Mouse (Mus musculus) forebrain, embryonic 16.5 days (tissue): ENCODE data around the gene Tcirg1. TPM values are rescaled to one million over a fixed set of nuclear protein-coding genes. Genes with fewer than 3 reads are reported as not detected.

Experiments
- ATAC-seq: fragments of 200-750 bp; cut with Nextera tagmentation; 2 replicates; pipeline ENCODE4 v1.8.0; 2017; ENCODE audit warnings: mild to moderate bottlenecking, moderate library complexity
- H3K27ac ChIP-seq: fragments of 300-500 bp; sonication (generic); 2 replicates; pipeline ENCODE4 v1.5.1; 2014; ENCODE audit warnings: low read length, control low read depth
- H3K27me3 ChIP-seq: fragments of 300-500 bp; sonication (generic); replicated peaks from 2 replicates; pipeline ENCODE4 v1.6.1; 2014; ENCODE audit warnings: low read length; ENCODE audit not compliant: control insufficient read depth, insufficient read depth
- H3K36me3 ChIP-seq: fragments of 300-500 bp; sonication (generic); 2 replicates; pipeline ENCODE4 v1.6.1; 2014; ENCODE audit not compliant: control insufficient read depth, insufficient read depth
- H3K4me1 ChIP-seq: fragments of 300-500 bp; sonication (generic); replicated peaks from 2 replicates; pipeline ENCODE4 v1.6.1; 2014; ENCODE audit warnings: low read length; ENCODE audit not compliant: control insufficient read depth, insufficient read depth
- H3K4me2 ChIP-seq: fragments of 300-500 bp; sonication (generic); 2 replicates; pipeline ENCODE4 v1.6.1; 2014; ENCODE audit warnings: mild to moderate bottlenecking, low read length, control low read depth
- H3K4me3 ChIP-seq: fragments of 300-500 bp; sonication (generic); replicated peaks from 2 replicates; pipeline ENCODE4 v1.5.1; 2014; ENCODE audit warnings: mild to moderate bottlenecking, low read length, control low read depth
- H3K9ac ChIP-seq: fragments of 300-500 bp; sonication (generic); replicated peaks from 2 replicates; pipeline ENCODE4 v1.6.1; 2014; ENCODE audit warnings: low read depth, low read length, control low read depth
- H3K9me3 ChIP-seq: fragments of 300-500 bp; sonication (generic); 2 replicates; pipeline ENCODE4 v1.6.1; 2016; ENCODE audit warnings: low read length; ENCODE audit not compliant: control insufficient read depth
- WGBS: fragments of 180-500 bp; shearing (Covaris S2); extraction: QIAGEN DNeasy Blood & Tissue Kit; methylation state at CpG from one replicate; pipeline ENCODE4 v1.1.7; 2014; 5-methylcytosine and 5-hydroxymethylcytosine counted together
- polyA plus RNA-seq: library from polyadenylated mRNA; unstranded; fragments of >200 nt; fragmentation: Nextera tagmentation; extraction: Ambion mirVana; gene quantifications from 2 replicates; pipeline ENCODE4 v1.2.1, GENCODE M21; 2015

The Tcirg1 gene
- polyA plus RNA-seq, 1 experiment from 2014 or later, result 11.2 TPM

DNA sequence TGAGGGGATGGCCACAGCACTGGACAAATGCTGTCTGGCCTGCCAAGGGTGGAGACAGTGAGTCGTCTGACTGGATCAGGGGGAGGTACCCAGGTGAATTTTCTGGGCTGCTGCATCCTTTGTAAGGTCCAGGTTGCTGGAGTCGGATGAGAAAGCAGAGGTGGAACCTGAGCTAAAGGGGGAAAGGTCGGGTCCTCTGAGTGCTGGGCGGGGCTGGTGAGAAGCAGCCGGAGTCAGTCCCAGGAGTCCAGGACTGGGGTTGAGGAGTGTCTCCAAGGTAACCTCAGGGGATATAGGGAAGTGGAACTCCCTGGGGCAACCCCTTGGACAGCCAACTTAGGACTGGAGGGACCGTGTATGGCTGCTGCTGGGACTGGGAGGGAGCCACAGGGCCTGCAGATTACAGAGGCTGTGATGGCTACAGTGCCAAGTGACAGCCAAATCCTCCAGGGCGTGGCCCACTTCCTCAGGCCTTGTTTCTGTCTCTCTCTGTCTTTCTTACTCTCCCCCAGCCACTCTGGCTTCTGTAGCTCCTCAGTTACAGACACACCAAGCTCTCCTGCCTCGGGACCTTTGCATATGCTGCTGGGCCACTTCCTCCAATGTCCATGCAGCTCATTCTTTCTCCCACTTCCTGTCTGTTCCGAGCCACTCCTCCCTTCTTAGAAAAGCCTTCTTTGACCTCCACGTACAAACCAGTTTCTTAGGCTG is 15.9 kb upstream of the Tcirg1 start:
- H3K27me3 ChIP-seq, result no peaks in the 10 kb centered on the region
- ATAC-seq, result no peak
- no peaks in the 10 kb centered on the region for H3K9me3 ChIP-seq
- no peak overlapping the region for H3K9ac ChIP-seq
- H3K4me3 ChIP-seq, result no peak overlapping the region
- H3K36me3 ChIP-seq, result no peaks in the 10 kb centered on the region
- no peaks in the 10 kb centered on the region for H3K4me1 ChIP-seq
- H3K4me2 ChIP-seq, result no peak overlapping the region
- WGBS, result 49% methylated on average over 10 of the region's 10 CpGs
- no peak overlapping the region for H3K27ac ChIP-seq

DNA sequence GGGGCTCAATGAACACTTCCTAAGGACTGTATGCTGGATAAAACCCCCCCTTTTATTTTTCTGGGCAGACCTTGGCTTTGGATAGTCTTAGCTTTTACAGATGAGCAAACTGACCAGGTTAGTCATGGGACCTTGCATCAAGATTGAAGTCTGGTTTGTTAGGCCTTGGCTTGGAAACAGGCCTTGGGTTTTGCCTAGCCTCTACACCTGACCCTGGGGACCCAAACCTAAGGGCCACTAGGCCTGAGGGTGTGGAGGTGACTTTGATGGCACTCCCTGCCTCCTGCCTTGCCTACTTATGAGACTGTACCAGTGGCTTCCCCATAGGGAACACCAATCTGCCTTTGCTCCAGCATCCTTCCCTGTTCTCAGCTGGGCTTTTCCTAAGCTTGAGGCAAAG is 13.0 kb upstream of the Tcirg1 start:
- Histone ChIP-seq H3K4me1 (no peaks in the 10 kb centered on the region), H3K9ac (no peak overlapping the region), H3K27ac (no peak overlapping the region), H3K4me3 (no peak overlapping the region), H3K9me3 (no peaks in the 10 kb centered on the region), H3K4me2 (no peak overlapping the region), H3K27me3 (no peaks in the 10 kb centered on the region), H3K36me3 (no peaks in the 10 kb centered on the region)
- ATAC-seq, result no peak

DNA sequence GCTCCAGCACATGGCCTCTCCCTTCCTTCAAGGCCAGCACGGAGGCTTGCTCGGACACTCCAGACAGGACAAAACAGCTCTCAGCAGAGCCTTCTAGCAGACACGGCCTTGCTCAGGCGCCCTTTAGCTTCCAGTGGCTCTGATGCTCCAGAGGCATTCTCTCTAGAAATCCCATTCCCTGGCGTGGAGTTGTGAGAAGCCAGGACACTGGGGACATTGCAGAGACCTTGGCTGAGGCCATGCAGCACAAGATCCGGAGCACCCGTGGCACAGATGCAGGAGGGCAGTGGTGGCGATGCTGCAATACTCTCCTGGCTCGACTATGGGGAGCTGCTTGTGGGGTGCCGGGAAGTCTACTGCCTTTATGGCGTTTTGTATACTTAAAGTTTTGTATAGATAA is 9.8 kb upstream of the Tcirg1 start:
- no peak overlapping the region for H3K9ac ChIP-seq
- WGBS, result 78% methylated on average over 11 of the region's 11 CpGs
- no peak for ATAC-seq
- no peaks in the 10 kb centered on the region for H3K9me3 ChIP-seq
- H3K4me3 ChIP-seq, result no peak overlapping the region
- no peak overlapping the region for H3K27ac ChIP-seq
- H3K36me3 ChIP-seq, result no peaks in the 10 kb centered on the region
- H3K4me2 ChIP-seq, result no peak overlapping the region
- no peaks in the 10 kb centered on the region for H3K27me3 ChIP-seq
- peaks cover 13% of the 10 kb centered on the region for H3K4me1 ChIP-seq

DNA sequence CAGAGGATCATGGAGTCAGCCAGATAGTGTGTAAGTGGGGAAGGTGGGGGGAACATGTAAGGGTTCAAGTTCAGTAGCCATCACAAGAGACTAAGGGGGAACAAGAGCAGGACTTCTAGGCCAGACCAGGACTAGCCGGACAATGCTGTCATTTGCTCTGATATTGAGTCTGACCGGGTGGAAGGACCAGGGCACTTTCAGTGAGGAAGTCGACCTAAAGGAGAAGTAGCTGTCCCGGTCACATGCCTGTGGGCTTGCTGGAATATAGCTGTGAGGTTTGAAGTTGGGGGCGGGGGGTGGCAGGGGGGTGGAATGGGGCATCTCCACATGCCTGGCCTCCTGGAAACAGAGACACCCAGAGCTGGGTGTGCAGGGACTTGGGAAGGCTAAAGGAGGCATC is 7.6 kb upstream of the Tcirg1 start:
- Histone ChIP-seq H3K27ac (no peak overlapping the region), H3K4me1 (peaks cover 16% of the 10 kb centered on the region), H3K9ac (no peak overlapping the region), H3K9me3 (no peaks in the 10 kb centered on the region), H3K27me3 (no peaks in the 10 kb centered on the region), H3K4me2 (no peak overlapping the region), H3K36me3 (no peaks in the 10 kb centered on the region), H3K4me3 (no peak overlapping the region)
- no peak for ATAC-seq
- WGBS, result 94% methylated on average over 5 of the region's 5 CpGs

DNA sequence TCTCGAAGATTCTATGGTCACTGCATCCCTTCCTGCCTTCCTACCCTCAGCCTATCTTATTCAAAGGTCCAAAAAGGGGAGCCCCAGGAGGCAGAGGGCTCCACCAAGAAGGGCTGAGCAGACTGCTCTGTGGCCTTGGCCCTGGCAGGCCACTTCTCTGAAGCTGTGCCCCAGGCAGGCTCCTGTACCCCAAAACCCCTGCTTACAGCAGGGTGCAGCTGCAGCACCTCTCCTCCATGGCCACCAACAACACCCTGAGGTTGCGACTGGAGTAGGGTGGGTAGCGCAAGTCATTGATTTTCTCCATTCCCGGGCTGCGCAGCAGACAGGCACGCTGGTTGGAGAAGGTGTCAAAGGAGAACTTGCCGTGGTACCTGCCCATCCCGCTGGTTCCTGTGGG is 6.8 kb upstream of the Tcirg1 start:
- H3K36me3 ChIP-seq, result no peaks in the 10 kb centered on the region
- peak overlapping the region; percentile 66 for H3K4me2 ChIP-seq
- no peaks in the 10 kb centered on the region for H3K27me3 ChIP-seq
- no peak overlapping the region for H3K27ac ChIP-seq
- H3K4me1 ChIP-seq, result peaks cover 16% of the 10 kb centered on the region
- H3K9me3 ChIP-seq, result no peaks in the 10 kb centered on the region
- ATAC-seq, result no peak
- no peak overlapping the region for H3K9ac ChIP-seq
- WGBS, result 85% methylated on average over 8 of the region's 8 CpGs
- peak overlapping the region; percentile 75 for H3K4me3 ChIP-seq

DNA sequence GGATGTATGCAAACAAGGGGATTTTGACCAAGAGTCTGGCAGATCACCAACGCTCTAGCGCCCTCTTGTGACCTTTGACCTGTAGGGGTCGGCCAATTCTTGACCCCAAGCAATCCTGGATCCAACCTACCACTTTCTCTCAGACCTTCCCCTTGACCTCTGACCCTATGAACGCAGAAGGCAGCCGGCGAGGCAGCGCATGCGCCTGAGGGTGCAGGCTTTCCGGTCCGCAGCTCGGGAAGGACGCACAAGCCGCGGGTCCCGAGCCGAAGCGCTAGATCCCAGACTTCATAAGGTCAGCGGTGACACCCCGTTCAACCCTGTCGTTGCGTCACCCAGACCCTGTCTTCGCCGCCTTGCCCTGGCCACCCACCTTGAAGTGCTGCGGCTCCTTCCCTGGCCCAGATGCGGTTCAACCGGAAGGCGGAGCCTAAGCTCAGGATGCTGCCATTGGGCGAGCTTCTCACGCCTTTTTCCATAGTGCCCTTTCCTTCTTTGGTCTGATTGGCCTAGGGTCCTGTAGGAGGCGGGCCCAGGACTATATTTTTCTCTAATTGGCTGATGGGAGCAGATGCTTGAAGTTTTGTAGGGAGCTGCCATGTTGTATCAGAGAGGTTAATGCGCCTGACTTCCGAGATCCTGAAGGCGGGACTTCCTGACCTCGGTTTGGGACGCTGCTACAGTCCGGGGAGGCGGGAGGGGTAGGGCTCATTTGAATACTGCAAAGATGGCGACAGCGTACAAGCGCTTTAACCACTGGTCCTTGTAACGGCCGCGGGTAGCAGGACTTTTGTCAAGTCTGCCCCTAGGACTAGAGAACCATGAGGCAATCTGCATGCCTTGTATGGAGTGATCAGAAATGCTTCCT is 5.6 kb upstream of the Tcirg1 start, which contains the start of gene Ndufs8:
Gene Ndufs8 (minus strand): TSS at position 438 of the 868 bp plus-strand sequence.
- Histone ChIP-seq H3K9ac (peak within 1 kb of the TSS; percentile 73), H3K27ac (peak within 1 kb of the TSS; percentile 68), H3K4me1 (peaks cover 16% of the 10 kb centered on the region), H3K27me3 (no peaks in the 10 kb centered on the region), H3K9me3 (no peaks in the 10 kb centered on the region), H3K4me2 (peak within 1 kb of the TSS; percentile 66), H3K36me3 (no peaks in the 10 kb centered on the region), H3K4me3 (peak within 1 kb of the TSS; percentile 75)
- under 1% methylated on average over 43 of the region's 43 CpGs for WGBS
- ATAC-seq, result peak; percentile 99

DNA sequence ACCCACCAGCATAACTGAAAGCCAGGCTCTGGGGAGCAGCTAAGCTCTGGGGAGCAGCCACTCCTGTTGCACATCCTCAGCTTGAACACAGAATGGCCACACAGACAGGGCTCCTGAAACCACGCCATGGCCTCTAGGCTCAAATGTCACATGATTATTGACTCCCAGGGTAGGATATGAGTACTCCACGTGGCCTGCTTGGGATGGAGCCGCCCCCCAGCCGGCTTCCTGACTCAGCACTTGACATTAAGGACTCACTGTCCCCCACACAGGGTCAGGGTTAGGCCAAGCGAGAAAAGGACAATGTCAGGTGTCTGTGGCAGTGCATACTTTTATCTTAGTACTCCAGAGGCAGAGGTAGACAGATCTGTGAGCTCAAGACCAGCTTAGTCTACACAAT is 3.3 kb upstream of the Tcirg1 start:
- H3K4me1 ChIP-seq, result peaks cover 24% of the 10 kb centered on the region
- 85% methylated on average over 5 of the region's 5 CpGs for WGBS

DNA sequence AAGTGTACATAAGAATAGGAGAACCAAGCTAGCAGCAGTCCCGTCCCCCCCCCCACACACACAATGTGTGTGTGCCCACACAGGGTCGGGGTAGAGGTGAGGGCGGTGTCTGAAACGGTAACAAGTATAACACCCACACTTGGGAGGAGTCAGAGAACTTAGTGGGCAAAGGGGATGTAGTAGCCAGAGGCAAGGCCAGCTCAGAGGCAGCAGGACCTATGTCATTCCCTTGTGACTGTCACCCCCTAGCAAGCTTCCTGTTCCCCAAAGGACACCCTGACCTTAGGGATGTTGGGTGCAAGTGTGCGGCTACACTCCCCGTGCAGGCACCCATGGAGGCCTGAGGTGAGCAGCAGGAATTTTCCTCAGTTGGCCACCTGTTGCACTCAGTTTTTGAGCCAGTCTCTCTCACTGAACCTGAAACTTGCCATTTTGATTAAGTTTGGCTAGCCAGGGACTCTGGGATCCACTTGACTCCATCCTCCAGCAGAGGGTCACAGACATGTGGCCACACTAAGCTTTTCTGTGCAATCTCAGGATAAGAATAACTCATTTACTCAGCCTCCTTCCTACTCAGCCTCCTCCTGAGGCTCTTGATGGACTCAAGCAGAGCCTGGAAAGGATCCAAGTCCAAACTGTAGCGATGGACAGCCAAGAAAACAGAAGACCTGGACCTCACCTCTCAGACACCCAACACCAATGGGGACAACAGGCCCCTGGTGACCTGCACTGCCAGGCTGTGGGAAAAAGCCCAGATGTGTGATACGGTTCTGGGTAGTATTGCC is 1.1 kb upstream of the Tcirg1 start:
- no peak overlapping the region for H3K4me3 ChIP-seq
- no peak for ATAC-seq
- H3K4me1 ChIP-seq, result peaks cover 16% of the 10 kb centered on the region
- no peaks in the 10 kb centered on the region for H3K36me3 ChIP-seq
- H3K9ac ChIP-seq, result no peak overlapping the region
- no peak overlapping the region for H3K4me2 ChIP-seq
- H3K9me3 ChIP-seq, result no peaks in the 10 kb centered on the region
- WGBS, result 77% methylated on average over 8 of the region's 8 CpGs
- no peak overlapping the region for H3K27ac ChIP-seq
- no peaks in the 10 kb centered on the region for H3K27me3 ChIP-seq

More for the DNA sequence above, 3.3 kb upstream of the Tcirg1 start:
- H3K27ac ChIP-seq, result no peak overlapping the region
- no peak overlapping the region for H3K4me2 ChIP-seq
- no peak overlapping the region for H3K4me3 ChIP-seq
- no peaks in the 10 kb centered on the region for H3K27me3 ChIP-seq
- H3K36me3 ChIP-seq, result no peaks in the 10 kb centered on the region
- no peaks in the 10 kb centered on the region for H3K9me3 ChIP-seq
- no peak overlapping the region for H3K9ac ChIP-seq
- ATAC-seq, result no peak

DNA sequence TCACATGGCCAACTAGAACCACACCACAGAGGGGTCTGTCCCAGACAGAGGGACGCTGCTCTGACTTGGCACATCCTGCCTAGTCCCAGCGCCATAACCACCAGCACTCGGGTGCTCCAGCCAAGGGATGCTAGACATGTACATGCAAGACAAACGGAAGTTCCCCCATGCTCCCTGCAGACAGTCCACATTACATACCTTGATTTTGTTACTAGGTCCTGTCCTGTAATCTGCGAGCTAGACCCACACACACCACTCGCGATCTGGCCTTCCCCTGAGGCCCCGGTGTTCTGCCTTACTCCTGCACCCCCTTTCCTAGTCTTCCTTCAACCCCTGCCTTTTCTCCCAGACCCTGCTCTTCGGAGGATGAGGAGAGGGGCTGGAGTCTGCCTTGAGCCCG is 607 bp downstream of the Tcirg1 start:
- Histone ChIP-seq H3K36me3 (no peaks in the 10 kb centered on the region), H3K4me2 (peak overlapping the region; percentile 76), H3K27ac (no peak overlapping the region), H3K9me3 (no peaks in the 10 kb centered on the region), H3K9ac (no peak overlapping the region; the same call in 1 of the 2 replicates), H3K4me1 (peaks cover 8% of the 10 kb centered on the region), H3K27me3 (no peaks in the 10 kb centered on the region), H3K4me3 (peak overlapping the region; percentile 47)
- 38% methylated on average over 10 of the region's 10 CpGs for WGBS
- peak; percentile 10; the same call in 1 of the 2 replicates for ATAC-seq
